Mouse (Mus musculus) C2C12 (cell line): ENCODE measurements around the gene Bnip2. TPM values are rescaled to one million over a fixed set of nuclear protein-coding genes. Genes with fewer than 3 reads are reported as not detected.

Experiments used
- H3K27me3 ChIP-seq: one replicate; pipeline ENCODE4 v1.6.1; 2011; ENCODE audit not compliant: control insufficient read depth, insufficient read depth, insufficient read length
- H3K36me3 ChIP-seq: one replicate; pipeline ENCODE4 v1.6.1; 2011; ENCODE audit not compliant: control insufficient read depth, insufficient read depth
- H3K4me3 ChIP-seq: one replicate; pipeline ENCODE4 v1.5.1; 2011; ENCODE audit warnings: mild to moderate bottlenecking, control low read depth; ENCODE audit not compliant: poor library complexity, insufficient read depth, severe bottlenecking
- H3K79me2 ChIP-seq: one replicate; pipeline ENCODE4 v1.6.1; 2011; ENCODE audit not compliant: control insufficient read depth, insufficient read depth
- H3K79me3 ChIP-seq: one replicate; pipeline ENCODE4 v1.6.1; 2011; ENCODE audit warnings: low read depth, control low read depth
- H3ac ChIP-seq: one replicate; pipeline ENCODE3; 2011; ENCODE audit warnings: low read depth; ENCODE audit not compliant: control insufficient read depth, insufficient read length
- CEBPB ChIP-seq: IDR thresholded peaks from one replicate; pipeline ENCODE4 v1.6.1; 2011; ENCODE audit warnings: low read depth, mild to moderate bottlenecking, control low read depth, moderate library complexity
- CTCF ChIP-seq: IDR thresholded peaks from one replicate; pipeline ENCODE4 v1.5.1; 2011; ENCODE audit not compliant: control insufficient read depth, insufficient read depth, insufficient read length
- FOSL1 ChIP-seq: IDR thresholded peaks from one replicate; pipeline ENCODE4 v1.8.0; 2011; ENCODE audit warnings: mild to moderate bottlenecking, low read length; ENCODE audit not compliant: poor library complexity, insufficient read depth, severe bottlenecking
- MAX ChIP-seq: IDR thresholded peaks from one replicate; pipeline ENCODE4 v1.6.1; 2011; ENCODE audit warnings: mild to moderate bottlenecking, control low read depth
- MYOD1 ChIP-seq: IDR thresholded peaks from one replicate; pipeline ENCODE4 v1.6.1; 2011; ENCODE audit warnings: low read depth; ENCODE audit not compliant: control insufficient read depth, insufficient read length
- MYOG ChIP-seq: IDR thresholded peaks from one replicate; pipeline ENCODE4 v1.6.1; 2011; ENCODE audit not compliant: control insufficient read depth, insufficient read length; ENCODE audit errors: extremely low read depth
- USF1 ChIP-seq: IDR thresholded peaks from one replicate; pipeline ENCODE4 v1.6.1; 2011; ENCODE audit warnings: low read depth, mild to moderate bottlenecking, control low read depth, moderate library complexity
- polyA plus RNA-seq: library from polyadenylated mRNA; unstranded; fragments of >200 nt; fragmentation: generic; extraction: Trizol; gene quantifications from one replicate; pipeline ENCODE4 v1.2.1, GENCODE M21; 2012; ENCODE audit warnings: missing spikeins

Gene Bnip2
- polyA plus RNA-seq, 1 experiment: 104 TPM

DNA sequence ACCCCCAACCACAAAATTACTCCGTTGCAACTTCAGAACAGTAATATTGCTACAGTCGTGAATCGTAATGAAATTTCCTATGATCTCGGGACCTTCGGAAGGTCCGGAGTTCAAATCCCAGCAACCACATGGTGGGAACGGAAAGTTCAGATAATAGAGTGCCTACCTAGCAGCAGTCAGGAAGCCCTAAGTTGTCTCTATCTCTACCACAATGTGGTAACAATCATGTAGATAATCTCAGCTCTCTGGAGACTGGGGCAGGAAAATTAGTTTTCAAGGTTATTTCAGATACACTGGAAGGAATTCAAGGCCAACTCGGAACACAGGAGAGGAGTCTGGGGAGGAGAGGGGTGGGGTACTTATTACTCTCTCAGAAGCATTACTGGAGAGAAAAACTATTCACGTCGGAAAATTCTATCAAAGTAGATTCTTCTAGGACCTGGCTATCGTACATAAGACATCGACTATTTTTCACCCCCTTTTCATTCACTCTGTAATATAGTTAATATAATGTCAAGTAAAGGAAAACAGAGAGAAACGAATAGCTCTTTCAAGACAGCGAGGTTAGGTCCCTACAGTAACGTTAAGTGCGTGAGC lies 462 bp upstream of the Bnip2 start:
- Histone ChIP-seq H3ac (peak overlapping the region; percentile 45), H3K79me3 (peaks cover 41% of the 10 kb centered on the region), H3K36me3 (peaks cover 11% of the 10 kb centered on the region), H3K4me3 (no peak overlapping the region), H3K79me2 (peaks cover 45% of the 10 kb centered on the region), H3K27me3 (no peaks in the 10 kb centered on the region)
- no peak for TF ChIP-seq CEBPB
- no peak for TF ChIP-seq CTCF
- no peak for TF ChIP-seq MYOD1
- no peak for TF ChIP-seq USF1
- no peak for TF ChIP-seq FOSL1

DNA sequence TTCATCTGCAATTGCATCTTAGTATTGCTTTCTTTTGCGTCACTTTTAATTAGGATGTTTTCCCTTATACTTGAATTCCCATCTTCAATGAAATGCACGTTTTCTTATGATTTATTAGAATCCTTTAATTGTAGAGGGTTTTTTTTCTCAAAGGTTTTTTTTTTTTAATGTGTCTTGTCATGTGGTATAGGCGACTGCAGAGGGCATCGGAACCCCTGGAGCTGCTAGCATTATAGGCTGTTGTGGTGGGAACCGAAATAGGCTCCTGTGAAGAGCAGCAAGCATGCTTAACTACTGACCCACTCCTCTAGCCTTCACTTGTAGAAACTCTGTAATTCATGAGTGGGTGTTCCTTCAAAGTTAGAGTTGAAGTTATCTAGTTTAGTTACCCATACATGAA lies 1.1 kb downstream of the Bnip2 start:
- TF ChIP-seq MAX: no peak
- TF ChIP-seq FOSL1: no peak
- TF ChIP-seq MYOG: no peak
- no peak for TF ChIP-seq CEBPB
- TF ChIP-seq MYOD1: no peak
- TF ChIP-seq CTCF: no peak
- TF ChIP-seq USF1: no peak
- Histone ChIP-seq H3K36me3 (peaks cover 15% of the 10 kb centered on the region), H3K4me3 (peak overlapping the region; percentile 81), H3K79me2 (peaks cover 60% of the 10 kb centered on the region), H3K27me3 (no peaks in the 10 kb centered on the region), H3K79me3 (peaks cover 51% of the 10 kb centered on the region), H3ac (no peak overlapping the region)

DNA sequence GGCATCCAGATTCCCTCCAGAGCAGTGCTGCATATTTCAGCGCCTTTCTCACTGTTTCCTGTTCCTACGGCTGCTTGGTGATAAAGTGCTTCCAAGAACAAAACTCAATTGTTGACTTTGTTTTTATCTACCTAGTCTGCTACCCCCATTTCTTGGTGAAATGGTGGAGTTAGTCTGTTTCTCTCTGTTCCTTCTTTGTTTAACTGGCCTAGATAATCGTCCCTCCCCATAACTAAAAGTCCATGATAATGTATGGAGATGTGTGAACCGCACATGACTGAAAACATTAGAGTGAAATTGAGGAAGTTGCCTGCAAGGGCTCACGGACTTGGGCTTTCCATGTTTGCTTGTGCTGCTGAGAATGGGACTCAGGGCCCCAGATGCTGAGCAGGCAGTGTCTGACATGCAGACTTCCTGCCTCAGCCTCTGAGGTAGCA lies 3.6 kb downstream of the Bnip2 start:
- Histone ChIP-seq H3K27me3 (no peaks in the 10 kb centered on the region), H3K36me3 (peaks cover 39% of the 10 kb centered on the region), H3K4me3 (no peak overlapping the region), H3K79me2 (peaks cover 73% of the 10 kb centered on the region), H3ac (no peak overlapping the region), H3K79me3 (peaks cover 58% of the 10 kb centered on the region)
- TF ChIP-seq FOSL1 (no peak), MYOG (no peak), USF1 (no peak), CTCF (no peak), MYOD1 (no peak), CEBPB (no peak), MAX (no peak)

DNA sequence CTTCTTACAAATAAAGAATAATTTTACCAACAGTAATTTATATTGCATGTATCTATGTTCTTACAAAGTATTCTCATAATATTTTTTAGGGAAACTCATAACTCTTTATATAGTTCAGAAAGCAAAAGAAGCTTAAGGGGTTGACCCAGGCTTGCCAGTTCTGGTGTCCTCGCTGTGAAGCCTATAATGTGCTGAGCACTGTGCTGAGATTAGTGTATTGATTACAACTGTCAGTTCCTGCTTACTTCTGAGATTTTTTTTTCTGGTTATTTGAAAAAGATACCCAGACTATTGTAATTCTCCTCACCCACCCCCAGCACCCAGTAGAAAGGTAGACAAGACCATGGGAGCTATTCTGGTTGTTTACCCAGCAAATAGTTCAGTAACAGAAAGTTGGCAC lies 4.2 kb downstream of the Bnip2 start:
- H3K79me2 ChIP-seq: peaks cover 73% of the 10 kb centered on the region
- no peak for TF ChIP-seq USF1
- TF ChIP-seq FOSL1: no peak
- TF ChIP-seq MYOG: no peak
- TF ChIP-seq MYOD1: no peak
- no peak for TF ChIP-seq CEBPB
- H3K4me3 ChIP-seq: no peak overlapping the region
- H3K36me3 ChIP-seq: peaks cover 44% of the 10 kb centered on the region
- no peak overlapping the region for H3ac ChIP-seq
- H3K79me3 ChIP-seq: peaks cover 58% of the 10 kb centered on the region
- H3K27me3 ChIP-seq: no peaks in the 10 kb centered on the region

DNA sequence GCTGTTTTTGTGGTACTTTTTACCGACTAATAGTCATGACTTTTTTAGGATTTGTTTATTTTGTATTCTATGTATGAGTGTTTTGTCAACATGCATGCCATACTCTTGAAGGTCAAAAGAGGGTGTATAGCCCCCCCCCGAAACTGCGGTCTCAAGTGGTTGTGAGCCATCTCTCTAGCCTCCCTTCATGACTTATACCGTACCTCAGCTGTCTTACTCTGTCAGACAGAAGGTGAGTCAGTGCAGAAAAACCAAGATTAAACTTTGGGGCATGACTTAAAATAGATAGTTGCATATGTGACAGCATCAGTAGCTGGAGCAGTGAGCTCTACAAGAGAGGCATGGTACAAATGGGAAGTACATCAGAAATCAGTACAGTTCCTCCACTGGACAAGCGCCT lies 5.3 kb downstream of the Bnip2 start:
- H3K36me3 ChIP-seq: peaks cover 55% of the 10 kb centered on the region
- H3K27me3 ChIP-seq: no peaks in the 10 kb centered on the region
- peak; percentile 89 for TF ChIP-seq MYOD1
- TF ChIP-seq FOSL1: no peak
- H3K79me2 ChIP-seq: peaks cover 71% of the 10 kb centered on the region
- H3ac ChIP-seq: no peak overlapping the region
- H3K79me3 ChIP-seq: peaks cover 62% of the 10 kb centered on the region
- no peak overlapping the region for H3K4me3 ChIP-seq

DNA sequence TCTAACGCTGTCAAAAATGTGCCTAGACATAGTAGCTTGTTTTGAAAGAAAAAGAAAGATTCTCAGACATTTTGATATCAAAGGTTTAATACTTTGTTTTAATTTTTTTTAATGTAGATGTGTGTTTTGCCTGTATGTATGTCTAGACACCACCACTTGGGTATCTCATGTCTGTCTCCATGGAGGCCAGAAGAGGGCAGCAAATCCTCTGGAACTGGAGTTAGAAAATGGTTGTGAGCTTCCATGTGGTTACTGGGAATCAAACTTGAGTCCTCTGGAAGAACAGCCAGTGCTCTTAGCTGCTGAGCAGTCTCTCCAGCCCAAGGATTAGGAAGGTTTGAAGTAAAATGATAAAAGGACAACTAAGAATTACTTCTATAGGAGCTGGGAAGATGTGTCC lies 10.1 kb downstream of the Bnip2 start:
- no peak overlapping the region for H3K4me3 ChIP-seq
- TF ChIP-seq USF1: no peak
- TF ChIP-seq CEBPB: no peak
- no peak for TF ChIP-seq FOSL1
- no peak for TF ChIP-seq MYOD1
- TF ChIP-seq MAX: no peak
- no peak for TF ChIP-seq CTCF
- no peak for TF ChIP-seq MYOG
- H3K79me2 ChIP-seq: peaks cover 23% of the 10 kb centered on the region
- H3K79me3 ChIP-seq: peaks cover 22% of the 10 kb centered on the region
- H3ac ChIP-seq: no peak overlapping the region
- H3K27me3 ChIP-seq: no peaks in the 10 kb centered on the region
- peaks cover 90% of the 10 kb centered on the region for H3K36me3 ChIP-seq
